Mouse (Mus musculus) myocyte (in vitro differentiated cells): Measurements from ENCODE around the gene Coq9.

Source experiments
- CEBPB ChIP-seq: IDR thresholded peaks from 2 replicates; pipeline ENCODE4 v1.6.1; 2011; ENCODE audit warnings: mild to moderate bottlenecking, moderate library complexity; ENCODE audit not compliant: poor library complexity, insufficient read depth, severe bottlenecking
- E2F4 ChIP-seq: IDR thresholded peaks from one replicate; pipeline ENCODE4 v1.6.1; 2011; ENCODE audit warnings: mild to moderate bottlenecking, control low read depth, moderate library complexity; ENCODE audit not compliant: insufficient read depth
- MAX ChIP-seq: IDR thresholded peaks from one replicate; pipeline ENCODE4 v1.6.1; 2011; ENCODE audit warnings: low read depth, mild to moderate bottlenecking, control low read depth
- MYOD1 ChIP-seq, 3 experiments: IDR thresholded peaks; one replicate each; pipeline ENCODE4 v1.6.1; 2011; ENCODE audit warnings: control low read depth in 2 of 3, low read depth in 2 of 3, mild to moderate bottlenecking in 2 of 3, moderate library complexity in 1 of 3; ENCODE audit not compliant: insufficient read length in 2 of 3, control insufficient read depth in 1 of 3
- POLR2A ChIP-seq: IDR thresholded peaks from one replicate; pipeline ENCODE4 v1.6.1; 2011; ENCODE audit warnings: low read depth, mild to moderate bottlenecking, control low read depth, moderate library complexity; ENCODE audit not compliant: insufficient read length
- TCF12 ChIP-seq: IDR thresholded peaks from one replicate; pipeline ENCODE4 v1.6.1; 2011; ENCODE audit warnings: mild to moderate bottlenecking, control low read depth; ENCODE audit not compliant: poor library complexity, insufficient read depth, severe bottlenecking

- TF ChIP-seq POLR2A (no peak), MYOD1 (IDR thresholded peaks at IDR 0.05; ENCODE audit: control insufficient read depth in 1 of 3, insufficient read length in 2 of 3, low read depth in 2 of 3) (no peak), E2F4 (no peak), MAX (no peak), CEBPB (no peak), TCF12 (no peak)
Measured at GRCm38 (mm10) chr8:94819671-94820179, 18.4 kb upstream of the Coq9 start.
